ENCODE assay signal across 9 mouse cellular contexts in genomic region chr10:88451221-88451620, GRCm38 (mm10). TPM values are rescaled to one million over a fixed set of nuclear protein-coding genes. Genes with fewer than 3 reads are reported as not detected.
DNase-seq lines count a peak whose midpoint lies in the region; ATAC-seq lines count a peak whose summit lies in the region.
"Had no signal": no experiment of that assay in that cellular context is flagged by ENCODE, and none has a peak within 500 bp of the region (broad histone marks: within the 10 kb centered on the region; RNA-seq: fewer than 3 reads in every experiment).

No protein-coding gene starts in this region.

- no peaks in the 10 kb centered on the region for H3K36me3 ChIP-seq in embryonic facial prominence, embryonic 14.5 days (ENCODE audit: control insufficient read depth, insufficient read depth, low read length)
- peaks cover 4% of the 10 kb centered on the region; the same call in 1 of the 2 replicates for H3K36me3 ChIP-seq in embryonic facial prominence, embryonic 10.5 days (replicated peaks)
- 0 out of 2 replicates have a peak, but pooled peaks cover 3% of the 10 kb centered on the region for H3K36me3 ChIP-seq in neural tube, embryonic 13.5 days
- H3K36me3 ChIP-seq in neural tube, embryonic 14.5 days (ENCODE audit: control insufficient read depth, insufficient read depth, low read length): no peaks in the 10 kb centered on the region

- no peak overlapping the region for H3K27ac ChIP-seq in embryonic facial prominence, embryonic 14.5 days (replicated peaks; ENCODE audit: low read depth, low read length)
- H3K27ac ChIP-seq in embryonic facial prominence, embryonic 10.5 days (replicated peaks): no peak overlapping the region
- no peak overlapping the region for H3K27ac ChIP-seq in neural tube, embryonic 13.5 days (replicated peaks)
- no peak overlapping the region for H3K27ac ChIP-seq in neural tube, embryonic 14.5 days (ENCODE audit: low read depth, low read length)
- H3K27ac ChIP-seq: macrophage had no signal

- intact Hi-C loops in gastrocnemius, postnatal 14 days (cut with DNase I; ENCODE audit: low total_unique reads): no loop called here

- no peaks in the 10 kb centered on the region for H3K4me1 ChIP-seq in embryonic facial prominence, embryonic 14.5 days (ENCODE audit: control insufficient read depth, insufficient read depth, low read length)
- no peaks in the 10 kb centered on the region for H3K4me1 ChIP-seq in embryonic facial prominence, embryonic 10.5 days
- no peaks in the 10 kb centered on the region for H3K4me1 ChIP-seq in neural tube, embryonic 13.5 days (replicated peaks)
- no peaks in the 10 kb centered on the region for H3K4me1 ChIP-seq in neural tube, embryonic 14.5 days (ENCODE audit: control insufficient read depth, insufficient read depth, low read length)

- WGBS in embryonic facial prominence, embryonic 14.5 days: 79% methylated on average over 2 of the region's 2 CpGs
- 92% methylated on average over 2 of the region's 2 CpGs for WGBS in embryonic facial prominence, embryonic 10.5 days
- WGBS in neural tube, embryonic 13.5 days: 90% methylated on average over 2 of the region's 2 CpGs
- WGBS in neural tube, embryonic 14.5 days: 73% methylated on average over 2 of the region's 2 CpGs

- no peak overlapping the region for H3K4me2 ChIP-seq in embryonic facial prominence, embryonic 14.5 days (ENCODE audit: low read depth, low read length)
- H3K4me2 ChIP-seq in neural tube, embryonic 13.5 days: no peak overlapping the region
- H3K4me2 ChIP-seq in neural tube, embryonic 14.5 days (ENCODE audit: low read depth, low read length): no peak overlapping the region

- no peak for ATAC-seq in embryonic facial prominence, embryonic 14.5 days (ENCODE audit: low read depth)
- 0 out of 2 replicates have a peak, but pooled peaks have one; percentile 19 for ATAC-seq in neural tube, embryonic 13.5 days (ENCODE audit: low read depth)
- peak; percentile 66; the same call in 1 of the 2 replicates for ATAC-seq in neural tube, embryonic 14.5 days (ENCODE audit: low read depth)
- ATAC-seq in granulocyte monocyte progenitor cell, adult 5-6 weeks (replicated peaks; ENCODE audit: poor library complexity, severe bottlenecking): no peak

- no peaks in the 10 kb centered on the region for H3K9me3 ChIP-seq in embryonic facial prominence, embryonic 14.5 days (ENCODE audit: control insufficient read depth, low read length)
- no peaks in the 10 kb centered on the region for H3K9me3 ChIP-seq in embryonic facial prominence, embryonic 10.5 days
- no peaks in the 10 kb centered on the region for H3K9me3 ChIP-seq in neural tube, embryonic 13.5 days
- H3K9me3 ChIP-seq in neural tube, embryonic 14.5 days (ENCODE audit: control insufficient read depth, low read length): no peaks in the 10 kb centered on the region

- peak; percentile 79 for DNase-seq in embryonic facial prominence, embryonic 14.5 days (ENCODE audit: low spot score)
- no peak for DNase-seq in embryonic facial prominence, embryonic 10.5 days (ENCODE audit: low spot score)
- no peak for DNase-seq in neural tube, embryonic 10.5 days (ENCODE audit: extremely low spot score, low spot score)
- peak; percentile 40 for DNase-seq in gastrocnemius, postnatal 14 days
- DNase-seq in testis, postnatal 10 days (ENCODE audit: low spot score): no peak

- H3K4me3 ChIP-seq in embryonic facial prominence, embryonic 14.5 days (ENCODE audit: low read depth, low read length): no peak overlapping the region
- no peak overlapping the region for H3K4me3 ChIP-seq in embryonic facial prominence, embryonic 10.5 days
- H3K4me3 ChIP-seq in neural tube, embryonic 13.5 days: no peak overlapping the region
- H3K4me3 ChIP-seq in neural tube, embryonic 14.5 days (ENCODE audit: low read depth, low read length): no peak overlapping the region

- no peak overlapping the region for H3K9ac ChIP-seq in embryonic facial prominence, embryonic 14.5 days (ENCODE audit: low read depth, low read length)
- H3K9ac ChIP-seq in neural tube, embryonic 13.5 days: no peak overlapping the region
- no peak overlapping the region for H3K9ac ChIP-seq in neural tube, embryonic 14.5 days (replicated peaks; ENCODE audit: low read depth, low read length)

- no peaks in the 10 kb centered on the region for H3K27me3 ChIP-seq in embryonic facial prominence, embryonic 14.5 days (replicated peaks; ENCODE audit: control insufficient read depth, insufficient read depth, low read length)
- no peaks in the 10 kb centered on the region for H3K27me3 ChIP-seq in embryonic facial prominence, embryonic 10.5 days (replicated peaks; ENCODE audit: low read depth, poor library complexity, severe bottlenecking)
- no peaks in the 10 kb centered on the region for H3K27me3 ChIP-seq in neural tube, embryonic 13.5 days
- no peaks in the 10 kb centered on the region for H3K27me3 ChIP-seq in neural tube, embryonic 14.5 days (ENCODE audit: control insufficient read depth, insufficient read depth, low read length)

RNA-seq across cellular contexts. Expression of gene Sycp3, which starts 8.1 kb away (rescaled TPM):
- 0.43 TPM in 1 of 2 replicates, not detected in the other for polyA plus RNA-seq in embryonic facial prominence, embryonic 14.5 days (2014; fragmentation: Nextera tagmentation; extraction: Ambion mirVana)
- 0.26 TPM in 1 of 2 replicates, not detected in the other for polyA plus RNA-seq in embryonic facial prominence, embryonic 10.5 days (2016; fragmentation: Nextera tagmentation; extraction: Ambion mirVana)
- polyA plus RNA-seq in neural tube, embryonic 13.5 days (2015; fragmentation: Nextera tagmentation; extraction: Ambion mirVana): 0.39 TPM in 1 of 2 replicates, not detected in the other
- not detected for total RNA-seq in gastrocnemius, postnatal 14 days (2021)
- not detected in 2 replicates for polyA plus RNA-seq in neural tube, embryonic 14.5 days (2014; fragmentation: Nextera tagmentation; extraction: Ambion mirVana)
- not detected in 2 replicates for total RNA-seq in granulocyte monocyte progenitor cell, adult 5-6 weeks (2014; fragmentation: Nextera tagmentation)
- 0.30 TPM in 1 of 2 replicates, not detected in the other for total RNA-seq in granulocyte monocyte progenitor cell, adult 5-6 weeks (2017)
- polyA plus RNA-seq: macrophage had no signal

RNA-seq across cellular contexts. Expression of gene Chpt1, which starts 52.7 kb away (rescaled TPM):
- 29.6 and 35.2 TPM in 2 replicates for polyA plus RNA-seq in embryonic facial prominence, embryonic 14.5 days (2014; fragmentation: Nextera tagmentation; extraction: Ambion mirVana)
- 16.0 and 16.2 TPM in 2 replicates for polyA plus RNA-seq in embryonic facial prominence, embryonic 10.5 days (2016; fragmentation: Nextera tagmentation; extraction: Ambion mirVana)
- polyA plus RNA-seq in neural tube, embryonic 13.5 days (2015; fragmentation: Nextera tagmentation; extraction: Ambion mirVana): 15.3 and 18.2 TPM in 2 replicates
- total RNA-seq in gastrocnemius, postnatal 14 days (2021): 10 to 100 TPM; 51.5 to 59.9 TPM
- polyA plus RNA-seq in neural tube, embryonic 14.5 days (2014; fragmentation: Nextera tagmentation; extraction: Ambion mirVana): 12.9 and 15.2 TPM in 2 replicates
- 13.3 and 30.8 TPM in 2 replicates for total RNA-seq in granulocyte monocyte progenitor cell, adult 5-6 weeks (2014; fragmentation: Nextera tagmentation)
- 23.8 and 31.7 TPM in 2 replicates for total RNA-seq in granulocyte monocyte progenitor cell, adult 5-6 weeks (2017)

Comparison
In these comparisons a context has a peak if more than half of its experiments do, and no peak if none do; other contexts are left out.
1. DNase-seq: peak in embryonic facial prominence, embryonic 14.5 days (single experiment) and gastrocnemius, postnatal 14 days (single experiment); none in embryonic facial prominence, embryonic 10.5 days (single experiment), neural tube, embryonic 10.5 days (single experiment) and testis, postnatal 10 days (single experiment).
2. ATAC-seq: peak in neural tube, embryonic 13.5 days (single experiment) and neural tube, embryonic 14.5 days (single experiment); none in embryonic facial prominence, embryonic 14.5 days (single experiment) and granulocyte monocyte progenitor cell, adult 5-6 weeks (single experiment).